Mouse (Mus musculus) layer of hippocampus, postnatal 36 days (tissue): Measurements from ENCODE around the gene Osm. TPM values are rescaled to one million over a fixed set of nuclear protein-coding genes. Genes with fewer than 3 reads are reported as not detected.

ENCODE experiments used
- DNase-seq, 2 experiments: peaks; one replicate each; pipeline ENCODE4 v3.0.0; 2022
- total RNA-seq, 2 experiments: library from RNA; stranded (reverse); gene quantifications; 2 replicates each; pipeline ENCODE4 v1.2.3; 2021

The Osm gene
- total RNA-seq, 2 experiments from 2014 or later, result not detected

GRCm38 (mm10) chr11:4270744-4271459 is 34.7 kb downstream of the Osm start:
- DNase-seq, result no peak

- DNase-seq, result no peak
Measured at GRCm38 (mm10) chr11:4271544-4271943, 35.3 kb downstream of the Osm start.

- DNase-seq, result no peak
Measured at GRCm38 (mm10) chr11:4276411-4276861, 40.2 kb downstream of the Osm start.

GRCm38 (mm10) chr11:4279909-4280308 is 43.7 kb downstream of the Osm start:
- DNase-seq, result no peak

- DNase-seq, result no peak
Measured at GRCm38 (mm10) chr11:4281852-4282251, 45.6 kb downstream of the Osm start.

GRCm38 (mm10) chr11:4283627-4284026 is 47.4 kb downstream of the Osm start:
- no peak for DNase-seq

GRCm38 (mm10) chr11:4289280-4289679 is 53.1 kb downstream of the Osm start:
- DNase-seq, result no peak

Other genes with a start within 250 kb of the Osm start
- gene Sec14l4, start 205.0 kb upstream of the Osm start, total RNA-seq, result under 1 TPM; 0.13 to 0.40 TPM
- gene Sec14l3, start 171.6 kb upstream of the Osm start, total RNA-seq, result 1 to 10 TPM; 1.1 to 1.2 TPM
- gene Mtfp1, start 141.0 kb upstream of the Osm start, total RNA-seq, result 100 to 1,000 TPM; 118 TPM
- 10 to 100 TPM; 52.5 to 57.4 TPM for gene Sec14l2, start 113.0 kb upstream of the Osm start, total RNA-seq
- gene Rnf215, start 101.2 kb upstream of the Osm start, total RNA-seq, result 10 to 100 TPM; 32.4 to 35.7 TPM
- 10 to 100 TPM; 10.1 to 12.0 TPM for gene Ccdc157, start 76.1 kb upstream of the Osm start, total RNA-seq
- gene Sf3a1, start 76.1 kb upstream of the Osm start, total RNA-seq, result 10 to 100 TPM; 74.8 to 76.3 TPM
- gene Tbc1d10a, start 49.6 kb upstream of the Osm start, total RNA-seq, result 10 to 100 TPM; 28.6 TPM
- 1 to 10 TPM; 2.9 to 4.8 TPM for gene Castor1, start 18.2 kb upstream of the Osm start, total RNA-seq
- gene Lif, start 21.1 kb downstream of the Osm start, total RNA-seq, result 1 to 10 TPM; 1.4 to 1.7 TPM
- gene Hormad2, start 204.7 kb downstream of the Osm start, total RNA-seq, result under 1 TPM in 1 of 2 experiments, not detected in 1; 0.60 TPM